Mouse (Mus musculus) neural tube, embryonic 10.5 days (tissue): ENCODE results near the gene Bicral.
A peak's percentile ranks its signal among the peaks of the same experiment; 100 is the strongest.

ENCODE experiments used
- DNase-seq: peaks from one replicate; pipeline ENCODE4 v3.0.0-alpha.2; 2017; ENCODE audit warnings: low spot score; ENCODE audit errors: extremely low spot score

Gene Bicral

GRCm38 (mm10) chr17:46857903-46858748 is at the start of gene Bicral:
Gene Bicral, minus strand, starts transcription at chr17:46858482.
- peak; percentile 84 for DNase-seq

GRCm38 (mm10) chr17:46903876-46904490 is 45.7 kb upstream of the Bicral start:
- DNase-seq, result peak; percentile 84

DNA sequence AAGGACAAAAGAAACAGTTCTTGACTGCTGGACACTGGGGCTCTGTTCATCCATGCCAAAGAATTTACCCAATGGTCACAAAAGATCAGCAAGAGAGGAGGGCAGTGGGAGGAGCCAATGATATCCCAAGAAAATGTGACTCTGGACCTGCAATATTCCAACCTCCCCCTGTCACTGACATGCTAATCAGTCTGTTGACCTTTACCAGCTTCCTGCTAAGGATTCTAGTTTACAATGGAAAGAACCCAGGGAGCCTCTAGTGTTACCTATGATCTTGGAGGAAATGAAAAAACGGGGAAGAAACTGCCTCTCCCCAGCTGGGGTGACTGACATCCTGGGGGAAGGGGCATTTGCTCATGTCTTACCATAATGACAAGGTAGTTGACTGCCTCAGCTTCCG is 42.7 kb upstream of the Bicral start:
- no peak for DNase-seq

DNA sequence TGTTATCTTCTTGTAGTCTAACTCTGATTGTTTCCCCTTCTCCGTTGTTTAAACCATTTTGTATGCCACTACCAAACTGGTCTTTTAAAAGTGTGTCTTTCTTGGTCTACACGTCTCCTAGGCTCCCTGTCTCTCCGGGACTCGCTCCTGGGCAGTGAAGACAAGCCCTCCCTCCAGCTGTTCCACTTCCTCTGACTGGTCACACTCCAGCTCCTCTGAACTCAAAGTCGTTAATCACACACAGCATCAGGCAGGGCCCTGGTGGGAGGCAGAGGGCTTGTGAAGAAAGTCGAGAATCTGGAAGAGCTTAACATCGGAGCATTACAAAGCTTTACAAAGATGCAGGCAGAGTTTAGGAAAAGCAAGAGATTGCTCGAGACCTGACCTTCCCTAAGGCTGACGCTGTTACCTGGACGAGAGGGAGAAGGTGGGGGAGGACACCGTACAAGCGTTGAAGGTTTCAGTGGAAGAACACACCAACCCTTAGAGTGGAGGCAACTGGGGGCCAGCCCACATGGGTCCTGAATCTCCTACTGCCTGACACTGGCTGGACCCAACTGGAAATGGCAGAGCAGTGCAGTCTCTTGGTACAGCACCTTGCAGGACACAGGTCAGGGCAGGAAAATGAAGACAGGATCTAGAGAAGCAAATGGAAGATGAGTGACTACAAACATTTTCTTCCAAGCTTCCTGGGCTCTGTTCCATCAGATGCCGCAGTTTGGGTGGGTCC is 39.1 kb upstream of the Bicral start:
- peak; percentile 43 for DNase-seq

DNA sequence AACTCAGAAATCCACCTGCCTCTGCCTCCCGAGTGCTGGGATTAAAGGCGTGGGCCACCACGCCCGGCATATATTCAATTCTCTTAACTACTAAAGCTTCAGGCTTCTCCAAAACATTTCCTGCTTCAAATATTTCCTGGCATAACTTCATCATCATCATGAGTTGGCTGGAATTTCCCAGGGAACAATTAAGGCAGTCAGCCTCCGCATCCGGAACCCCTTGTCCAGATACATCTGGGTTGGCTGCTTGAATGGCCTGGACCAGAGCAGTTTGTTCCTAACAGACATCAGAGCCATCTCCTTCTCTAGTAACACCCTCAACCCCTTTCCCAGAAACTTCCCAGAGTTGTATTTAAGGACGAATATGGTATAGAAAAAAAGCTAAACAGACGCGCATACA is 37.1 kb upstream of the Bicral start:
- DNase-seq, result no peak

- DNase-seq, result peak; percentile 35
Observed at GRCm38 (mm10) chr17:46890843-46891594, 32.7 kb upstream of the Bicral start.

- peak; percentile 97 for DNase-seq
Observed at GRCm38 (mm10) chr17:46890116-46890815, 32.0 kb upstream of the Bicral start, which contains the start of gene Tbcc. Gene Tbcc, plus strand, starts transcription at chr17:46890684.

DNA sequence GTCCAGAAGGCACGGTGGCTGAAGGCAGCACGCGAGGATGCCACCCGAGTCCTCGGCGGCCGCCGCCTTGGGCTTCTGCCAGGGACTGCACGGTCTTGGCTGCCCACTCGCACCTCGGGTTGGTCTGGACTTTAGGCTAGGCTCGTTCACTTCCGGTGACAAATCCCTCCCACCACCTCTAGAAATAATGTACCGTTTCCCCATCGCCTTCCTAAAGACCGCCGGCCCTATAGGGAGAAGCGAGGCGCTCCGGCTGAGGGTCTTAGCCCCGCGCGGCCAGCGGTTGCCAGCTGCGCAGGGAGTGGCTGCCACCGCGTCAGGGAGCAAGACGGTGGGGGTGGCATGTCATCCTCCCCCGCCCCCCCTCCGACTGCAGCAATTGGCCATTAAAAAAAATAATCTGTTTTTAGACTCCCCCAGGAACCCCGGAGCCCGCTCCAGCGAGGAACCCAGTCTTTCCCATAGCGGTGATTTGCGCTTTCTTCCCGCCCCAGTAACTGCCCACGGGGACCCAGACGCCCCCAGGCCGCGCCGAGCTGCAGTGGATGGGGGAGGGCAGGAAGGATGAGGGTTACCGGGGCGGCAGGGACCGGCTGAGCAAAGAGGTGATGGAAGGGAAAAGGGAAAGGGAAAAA is 31.3 kb upstream of the Bicral start:
- DNase-seq, result peak; percentile 71

GRCm38 (mm10) chr17:46888511-46889212 is 30.4 kb upstream of the Bicral start:
- no peak for DNase-seq

DNA sequence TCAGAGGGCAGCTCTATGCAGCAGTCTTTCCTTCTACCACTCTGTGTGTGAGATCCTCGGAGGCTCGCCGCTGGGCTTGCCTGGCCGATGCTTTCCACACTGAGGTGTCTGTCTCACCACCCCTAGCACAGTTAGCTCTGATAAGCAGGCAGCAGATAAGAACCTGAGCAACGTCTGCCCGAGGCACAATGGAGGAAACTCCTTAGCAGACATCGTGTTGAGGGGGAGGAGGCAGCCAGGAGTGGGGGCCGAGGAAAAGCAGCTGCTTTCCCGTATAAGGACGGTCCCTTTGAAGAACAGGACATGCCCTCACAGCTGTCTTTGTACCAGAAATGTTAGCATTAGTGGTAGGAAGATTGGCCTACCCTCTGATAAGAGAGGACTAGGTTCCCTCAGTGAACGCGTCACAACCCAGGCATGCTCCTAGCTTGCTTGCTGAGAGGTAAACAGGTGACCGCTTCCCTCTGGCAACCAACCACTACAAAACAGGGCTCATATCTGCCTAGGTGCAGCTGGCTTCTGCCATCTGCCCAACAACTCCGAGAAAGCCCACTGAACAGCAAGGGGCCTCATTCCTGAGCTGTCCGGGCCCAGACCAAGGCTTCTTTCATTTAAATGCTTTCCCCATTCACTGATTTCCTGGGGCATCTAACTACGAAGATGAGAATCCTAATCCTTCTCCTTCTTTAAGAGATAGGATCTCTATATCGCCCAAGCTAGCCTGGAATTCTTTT is 27.8 kb upstream of the Bicral start:
- no peak for DNase-seq

- no peak for DNase-seq
Observed at GRCm38 (mm10) chr17:46885218-46885909, 27.1 kb upstream of the Bicral start.

DNA sequence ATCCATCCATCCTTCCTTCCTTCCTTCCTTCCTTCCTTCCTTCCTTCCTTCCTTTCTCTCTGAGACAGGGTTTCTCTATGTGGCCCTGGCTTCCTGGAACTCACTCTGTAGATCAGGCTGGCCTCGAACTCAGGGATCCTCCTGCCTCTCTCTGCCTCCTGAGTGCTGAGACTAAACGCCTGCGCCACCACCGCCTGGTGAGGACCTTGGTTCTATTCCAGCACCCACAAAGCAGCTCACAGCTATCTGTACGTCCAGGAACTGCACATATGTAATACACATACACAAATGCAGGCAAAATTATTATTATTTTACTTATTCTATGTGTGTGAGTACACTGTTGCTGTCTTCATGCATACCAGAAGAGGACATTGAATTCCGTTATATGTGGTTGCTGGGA is 26.5 kb upstream of the Bicral start:
- no peak for DNase-seq

- no peak for DNase-seq
Observed at GRCm38 (mm10) chr17:46883107-46883506, 24.8 kb upstream of the Bicral start.

DNA sequence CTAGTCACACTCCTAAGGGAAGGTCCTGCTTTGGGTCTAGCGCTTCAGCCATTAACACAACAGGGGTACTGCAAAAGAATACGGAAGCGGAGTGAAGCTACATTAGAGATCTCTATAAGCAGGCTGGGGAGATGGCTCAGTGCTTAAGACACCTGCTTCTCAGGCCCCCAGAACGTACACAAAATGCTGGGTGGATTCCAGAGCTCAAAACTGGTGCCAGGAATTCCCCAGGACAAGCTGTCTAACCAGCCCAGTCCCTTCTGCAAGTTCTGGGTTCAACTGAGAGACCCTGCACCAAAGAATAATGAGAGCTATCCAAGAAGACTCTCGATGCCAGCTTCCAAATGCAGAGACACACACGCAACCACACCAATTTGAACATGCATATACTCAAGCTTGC is 23.4 kb upstream of the Bicral start:
- no peak for DNase-seq

DNA sequence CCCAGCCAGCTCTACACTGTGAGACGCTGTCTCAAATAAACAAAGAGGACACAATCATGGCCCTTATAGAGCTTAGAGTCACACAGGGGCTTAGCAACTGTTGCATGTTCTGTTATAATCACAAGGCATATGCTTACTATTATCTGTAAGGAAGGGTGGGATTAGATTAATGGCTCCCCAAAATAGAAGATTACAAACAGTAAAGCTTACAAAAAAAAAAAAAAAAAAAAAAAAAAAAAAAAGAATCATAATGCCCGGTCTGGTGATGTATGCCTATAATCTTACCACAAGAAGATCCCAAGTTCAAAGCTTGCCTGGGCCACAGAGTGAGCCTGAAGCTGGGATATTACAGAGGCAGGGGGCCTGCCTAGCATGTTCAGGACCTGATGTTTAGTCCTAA is 22.0 kb upstream of the Bicral start:
- no peak for DNase-seq

DNA sequence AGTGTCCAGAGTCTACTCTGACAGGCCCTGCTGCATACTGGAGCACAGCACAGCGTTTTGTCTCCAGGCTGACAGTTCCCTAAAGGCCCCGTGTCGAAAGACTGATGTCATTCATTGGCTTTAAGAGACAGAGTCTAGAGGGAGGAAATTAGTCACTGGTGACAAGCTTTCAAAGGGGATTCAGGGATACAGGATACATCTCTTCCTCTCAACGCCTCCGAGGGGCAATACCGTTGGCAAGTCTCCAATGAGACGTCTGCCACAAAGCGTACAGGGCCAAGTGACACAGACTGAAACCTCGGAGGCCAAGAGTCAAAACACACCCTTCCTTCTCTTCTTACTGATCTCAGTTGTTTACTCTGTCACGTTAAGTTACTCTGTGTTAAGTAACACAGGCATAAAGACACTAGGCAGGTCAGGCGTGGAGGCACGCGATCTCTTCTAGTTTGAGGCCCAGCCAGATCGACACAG is 21.6 kb upstream of the Bicral start:
- DNase-seq, result no peak

- no peak for DNase-seq
Observed at GRCm38 (mm10) chr17:46877061-46877460, 18.8 kb upstream of the Bicral start.

DNA sequence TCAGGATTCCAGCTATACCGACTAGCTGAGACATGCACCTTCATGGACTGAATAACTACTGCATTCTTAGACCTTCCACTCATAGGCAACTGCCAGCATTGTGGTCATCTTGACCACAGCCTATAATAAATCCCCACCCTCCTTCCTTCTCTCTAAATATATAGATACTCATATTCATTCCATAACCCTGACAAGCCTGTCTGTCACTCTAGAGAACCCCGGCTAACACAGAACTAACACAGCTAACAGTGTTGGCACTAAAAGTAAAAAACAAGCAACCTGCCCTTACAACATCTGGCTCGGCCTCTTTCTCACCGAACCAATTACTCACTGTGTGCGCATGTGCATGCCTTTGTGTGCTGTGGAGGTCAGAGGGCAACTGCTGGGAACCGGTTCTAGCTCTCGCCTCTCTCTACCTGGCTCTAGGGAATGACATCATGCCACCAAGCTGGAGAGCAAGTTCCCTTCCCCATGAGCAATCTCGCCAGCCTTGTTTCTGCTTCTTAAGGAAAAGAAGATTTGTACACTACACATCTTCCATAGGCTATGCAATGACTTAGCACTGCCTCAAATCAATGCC is 18.2 kb upstream of the Bicral start:
- no peak for DNase-seq
